Mouse (Mus musculus) splenic B cell, adult 2 months (primary cell): Measurements from ENCODE around the gene Wfdc18.

ENCODE experiments used
- DNase-seq: peaks from one replicate; pipeline ENCODE4 v3.0.0-alpha.2; 2011; ENCODE audit warnings: low read depth, low spot score
- H3K27me3 ChIP-seq: 2 replicates; pipeline ENCODE4 v1.6.1; 2012; ENCODE audit warnings: mild to moderate bottlenecking, low read length, moderate library complexity, mixed read lengths; ENCODE audit not compliant: control insufficient read depth, poor library complexity, insufficient read depth, severe bottlenecking
- H3K36me3 ChIP-seq: 2 replicates; pipeline ENCODE4 v1.6.1; 2012; ENCODE audit warnings: mild to moderate bottlenecking, low read length, moderate library complexity, mixed read lengths; ENCODE audit not compliant: control insufficient read depth, poor library complexity, insufficient read depth, severe bottlenecking

The Wfdc18 gene

DNA sequence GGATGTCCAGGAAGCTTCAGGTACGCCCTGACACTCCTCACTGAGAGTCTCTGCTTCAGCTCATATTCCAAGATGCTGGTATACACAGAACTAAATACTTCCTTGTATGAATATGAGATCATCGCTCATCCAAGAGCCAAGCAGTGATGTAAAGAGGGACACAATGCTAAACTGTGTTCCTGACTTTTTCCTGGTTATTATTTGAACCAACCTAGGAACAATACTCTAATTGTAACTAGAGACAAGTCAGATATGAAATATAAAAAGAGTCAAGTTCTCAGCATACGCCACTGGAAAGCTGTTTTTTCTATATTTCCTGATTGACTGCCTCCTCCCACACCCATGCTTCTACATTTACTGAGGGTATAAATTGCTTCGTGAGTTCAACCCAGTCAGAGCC, at the start of gene Wfdc18:
Gene Wfdc18, plus strand, starts transcription at position 301 of the 400 bp plus-strand sequence.
- H3K27me3 ChIP-seq: no peaks in the 10 kb centered on the region

DNA sequence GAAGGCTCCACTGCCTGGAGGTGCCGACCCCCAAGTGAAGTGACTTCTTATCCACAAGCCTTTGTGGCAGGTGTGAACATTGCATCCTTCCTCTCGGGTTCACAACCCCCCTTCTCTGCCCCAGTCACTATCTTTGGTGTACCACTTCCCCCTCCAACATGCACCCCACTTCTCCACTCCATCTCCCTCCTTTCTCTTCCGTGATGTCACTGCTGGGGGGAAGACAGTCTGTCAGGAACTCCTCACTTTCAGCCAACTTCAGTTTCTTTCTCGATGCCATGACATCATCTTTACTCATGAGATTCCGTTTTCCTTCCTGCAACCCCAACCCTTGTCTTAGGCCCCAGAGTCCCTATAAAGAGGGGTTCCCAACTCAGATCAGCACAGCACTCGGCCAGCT, 46.6 kb upstream of the Wfdc18 start, which contains the start of gene Ccl4:
Gene Ccl4, plus strand, starts transcription at position 381 of the 400 bp plus-strand sequence.
- Histone ChIP-seq H3K36me3 (no peaks in the 10 kb centered on the region), H3K27me3 (no peaks in the 10 kb centered on the region)
- DNase-seq: peak; percentile 67

More for the DNA sequence above, at the start of gene Wfdc18:
- DNase-seq: no peak
- no peaks in the 10 kb centered on the region for H3K36me3 ChIP-seq

DNA sequence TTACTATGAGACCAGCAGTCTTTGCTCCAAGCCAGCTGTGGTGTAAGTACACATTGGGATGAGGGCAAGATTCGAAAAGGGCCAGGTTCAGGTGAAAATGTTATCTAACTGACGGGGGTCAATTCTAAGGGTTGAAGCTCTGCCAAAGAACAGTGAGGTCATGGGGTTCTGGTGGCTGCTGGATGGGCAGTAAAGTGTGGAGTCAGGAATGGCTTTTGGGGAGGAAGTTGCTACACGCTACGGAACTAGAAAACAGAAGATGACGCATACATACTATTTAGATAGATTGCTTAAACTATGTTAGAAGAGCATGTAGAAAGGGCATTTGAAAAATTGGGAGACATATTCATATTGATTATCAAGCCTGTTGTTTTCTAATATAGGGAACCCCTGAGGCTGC, 45.3 kb upstream of the Wfdc18 start:
- DNase-seq: peak; percentile 11
- H3K36me3 ChIP-seq: no peaks in the 10 kb centered on the region
- no peaks in the 10 kb centered on the region for H3K27me3 ChIP-seq

DNA sequence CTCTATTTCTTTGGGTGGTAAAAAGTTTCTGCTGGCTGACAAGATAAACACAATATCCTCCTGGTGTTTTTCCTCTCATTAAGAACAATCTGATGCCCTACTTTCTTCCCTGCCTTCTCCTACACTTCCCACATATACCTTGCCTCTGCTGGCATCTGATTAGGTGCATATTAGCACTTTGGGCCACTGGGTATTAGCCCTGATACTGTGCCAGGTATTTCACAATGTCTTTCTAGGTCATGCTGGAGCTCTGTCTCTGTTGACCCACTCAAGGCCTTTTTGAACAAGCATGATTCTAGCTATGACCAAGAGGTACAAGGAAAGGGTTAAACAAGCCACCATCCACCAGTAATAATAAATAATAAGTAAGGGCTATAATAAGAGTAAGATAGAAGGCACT, 37.1 kb upstream of the Wfdc18 start:
- no peaks in the 10 kb centered on the region for H3K36me3 ChIP-seq
- no peak for DNase-seq
- no peaks in the 10 kb centered on the region for H3K27me3 ChIP-seq

DNA sequence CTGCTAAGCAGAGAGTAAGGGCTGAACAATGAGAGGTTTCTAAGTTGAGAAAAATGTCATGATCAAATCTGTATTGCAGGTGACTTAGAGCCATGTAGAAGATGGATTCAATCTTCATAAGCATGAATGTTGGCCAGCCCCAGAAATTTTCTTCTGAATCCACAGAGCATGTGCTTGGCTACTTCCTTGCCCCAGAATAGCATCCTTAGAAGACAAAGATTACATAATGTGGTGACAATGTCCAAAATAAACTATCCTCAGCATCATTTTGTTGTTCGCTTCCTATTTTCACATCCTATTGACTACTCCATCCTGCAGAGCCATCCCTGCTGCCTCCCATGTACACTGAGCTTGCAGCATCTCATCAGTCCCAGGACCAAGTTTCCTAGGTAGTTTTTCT, 33.1 kb upstream of the Wfdc18 start:
- DNase-seq: no peak
- Histone ChIP-seq H3K27me3 (no peaks in the 10 kb centered on the region), H3K36me3 (no peaks in the 10 kb centered on the region)

DNA sequence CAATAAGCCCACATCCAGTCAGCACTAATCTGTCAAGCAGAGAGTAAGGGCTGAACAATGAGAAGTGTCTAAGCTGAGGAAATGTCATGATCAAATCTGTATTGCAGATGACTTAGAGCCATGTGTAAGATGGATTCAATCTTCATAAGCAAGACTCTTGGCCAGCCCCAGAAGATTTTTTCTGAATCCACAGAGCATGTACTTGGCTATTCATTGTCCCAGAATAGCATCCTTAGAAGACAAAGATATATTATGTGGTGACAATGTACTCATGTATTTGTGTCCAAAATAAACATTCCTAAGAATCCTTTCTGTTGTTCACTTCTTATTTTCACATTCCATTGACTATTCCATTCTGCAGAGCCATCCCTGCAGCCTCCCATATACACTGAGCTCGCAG, 18.9 kb upstream of the Wfdc18 start:
- no peak for DNase-seq
- Histone ChIP-seq H3K36me3 (no peaks in the 10 kb centered on the region), H3K27me3 (no peaks in the 10 kb centered on the region)

DNA sequence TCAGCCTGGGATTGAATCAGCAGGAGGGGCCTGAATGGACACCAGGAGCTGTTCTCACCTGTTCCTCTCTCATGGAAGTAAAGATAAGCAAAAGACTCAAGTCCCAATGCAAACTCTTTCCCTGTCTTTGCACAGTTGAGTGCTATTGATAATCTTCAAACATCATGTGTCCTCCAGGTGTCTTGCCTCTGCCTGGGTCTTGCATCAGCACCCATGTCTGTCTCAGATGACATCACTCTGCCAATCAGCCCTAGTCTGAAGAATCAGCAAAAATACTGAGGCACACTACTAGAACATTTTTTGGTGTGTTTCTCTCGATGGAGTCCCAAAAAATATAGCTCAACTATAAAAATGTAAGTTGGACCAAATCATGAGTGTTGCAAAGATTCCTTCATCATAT, 16.8 kb upstream of the Wfdc18 start:
- no peaks in the 10 kb centered on the region for H3K36me3 ChIP-seq
- no peaks in the 10 kb centered on the region for H3K27me3 ChIP-seq
- DNase-seq: no peak

DNA sequence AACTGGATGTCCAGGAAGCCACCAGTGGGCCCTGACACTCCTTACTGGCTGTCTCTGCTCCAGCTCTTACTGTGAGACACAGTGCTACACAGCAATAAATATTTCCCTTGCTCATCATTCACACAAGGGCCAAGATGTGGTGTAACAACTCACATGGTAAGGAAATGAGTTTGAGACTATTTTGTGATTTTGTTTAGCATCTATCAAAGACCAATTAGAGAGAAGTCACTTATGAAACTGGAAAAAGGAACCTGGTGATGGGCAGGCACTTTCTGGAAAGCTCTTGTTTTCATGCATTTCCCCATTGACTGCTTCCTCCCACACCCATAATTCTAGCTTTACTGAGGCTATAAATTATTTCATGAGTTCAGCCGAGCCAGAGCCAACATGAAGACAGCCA, 5.1 kb upstream of the Wfdc18 start, which contains the start of gene Wfdc17:
Gene Wfdc17, plus strand, starts transcription at position 287 of the 400 bp plus-strand sequence.
- peak; percentile 68 for DNase-seq
- Histone ChIP-seq H3K27me3 (no peaks in the 10 kb centered on the region), H3K36me3 (no peaks in the 10 kb centered on the region)

DNA sequence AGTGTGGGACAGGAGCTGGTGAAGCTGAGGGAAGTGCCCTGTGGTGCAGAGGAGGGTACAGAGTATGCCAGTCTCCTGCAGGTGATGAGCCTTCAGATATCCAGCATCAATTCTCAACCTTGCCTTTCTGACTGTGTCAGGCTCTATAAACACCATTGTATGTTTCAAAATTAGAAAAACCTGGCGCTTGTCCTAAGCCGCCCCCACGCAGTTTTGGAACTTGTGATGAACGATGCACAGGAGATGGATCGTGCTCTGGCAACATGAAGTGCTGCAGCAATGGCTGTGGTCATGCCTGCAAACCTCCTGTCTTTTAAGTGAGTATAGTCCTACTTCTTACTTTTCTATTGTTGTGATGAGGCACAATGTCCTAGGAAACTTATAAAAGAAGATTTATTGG, 868 bp downstream of the Wfdc18 start:
- Histone ChIP-seq H3K27me3 (no peaks in the 10 kb centered on the region), H3K36me3 (no peaks in the 10 kb centered on the region)
- no peak for DNase-seq

DNA sequence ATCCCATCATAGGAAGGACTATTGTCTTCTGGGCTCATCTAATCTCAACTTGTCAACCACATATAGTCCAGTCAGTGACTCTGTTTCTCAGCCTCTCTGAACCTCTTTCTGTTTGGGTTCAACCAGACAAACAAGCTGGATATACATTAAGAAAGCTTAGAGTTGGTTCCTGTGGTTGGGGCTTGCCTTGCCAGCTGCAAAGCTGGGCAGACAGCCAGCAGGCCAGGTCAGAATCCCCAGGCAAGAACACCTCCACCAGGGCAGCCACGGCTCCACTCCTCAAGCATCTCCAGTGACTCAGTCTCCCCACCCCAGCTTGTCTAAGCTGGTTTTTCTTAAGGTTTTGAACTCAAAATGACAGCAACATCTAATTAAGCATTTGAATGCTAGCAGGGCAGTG, 3.9 kb downstream of the Wfdc18 start:
- no peak for DNase-seq
- H3K36me3 ChIP-seq: no peaks in the 10 kb centered on the region
- H3K27me3 ChIP-seq: no peaks in the 10 kb centered on the region

DNA sequence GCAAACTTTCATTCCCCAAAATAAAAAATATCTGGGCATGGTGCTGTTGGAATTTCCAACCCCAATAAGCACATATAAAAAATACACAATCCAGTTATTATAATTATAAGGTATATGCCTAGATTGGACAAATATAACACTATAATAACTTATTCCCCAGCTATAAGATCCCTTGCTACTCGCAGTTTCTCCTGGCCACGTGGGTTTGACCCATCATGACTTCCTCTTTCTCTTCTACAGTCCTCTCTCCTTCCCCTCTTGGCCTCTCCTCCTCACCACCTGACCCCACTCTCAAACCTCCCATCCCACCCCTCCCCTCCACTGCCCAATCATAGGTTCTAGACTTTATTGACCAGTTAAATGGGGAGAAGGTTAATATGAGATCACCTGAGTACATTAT, 5.1 kb downstream of the Wfdc18 start:
- no peaks in the 10 kb centered on the region for H3K27me3 ChIP-seq
- no peaks in the 10 kb centered on the region for H3K36me3 ChIP-seq
- peak; percentile 18 for DNase-seq

DNA sequence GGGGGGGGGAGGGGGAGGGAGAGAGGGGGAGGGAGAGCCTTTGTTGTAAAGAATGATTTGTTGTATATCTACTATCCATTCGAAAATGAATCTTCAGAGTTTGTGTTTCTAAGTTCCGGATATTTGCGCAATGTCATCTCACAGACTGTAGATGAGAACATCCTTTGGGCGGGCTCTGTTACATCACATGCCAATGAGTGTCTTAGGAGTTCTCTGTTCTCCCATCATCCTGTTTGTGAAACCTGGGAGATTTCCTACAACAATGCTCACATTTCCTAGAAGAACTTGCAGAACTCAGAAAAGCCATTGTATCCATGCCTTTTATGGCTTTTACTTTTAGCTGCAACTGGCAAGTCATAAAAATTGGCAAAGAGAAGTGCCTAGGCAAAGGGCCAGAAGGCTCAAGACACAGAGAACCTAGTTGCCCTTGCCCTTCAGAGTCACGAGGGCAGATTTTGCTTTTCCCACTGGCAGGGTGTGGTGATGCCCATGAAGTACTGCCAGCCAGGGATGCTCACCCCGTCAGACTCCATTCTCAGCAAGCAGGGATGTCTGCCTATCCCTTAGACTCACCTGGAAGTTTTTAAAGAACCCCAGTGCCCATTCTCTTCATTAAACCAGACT, 8.3 kb downstream of the Wfdc18 start:
- Histone ChIP-seq H3K27me3 (no peaks in the 10 kb centered on the region), H3K36me3 (no peaks in the 10 kb centered on the region)

DNA sequence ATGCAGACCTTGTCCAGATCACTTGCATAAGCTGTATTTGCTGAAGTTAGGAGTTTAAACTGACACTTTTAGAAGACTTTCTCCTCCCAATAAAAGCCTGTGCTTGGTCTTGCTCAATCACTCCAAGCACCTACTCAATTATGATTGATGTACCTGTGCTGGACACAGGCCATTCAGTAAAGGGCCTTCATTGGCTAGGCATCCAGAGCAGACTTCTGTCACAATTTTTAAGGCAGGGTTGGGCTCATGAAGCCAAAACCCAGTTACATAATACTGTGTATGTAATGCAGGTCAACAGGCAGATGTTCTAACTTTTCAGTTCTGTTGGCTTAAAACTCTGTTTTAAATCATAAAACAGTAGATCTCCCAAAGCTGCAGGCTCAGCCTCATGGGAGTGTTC, 12.0 kb downstream of the Wfdc18 start:
- H3K36me3 ChIP-seq: no peaks in the 10 kb centered on the region
- H3K27me3 ChIP-seq: no peaks in the 10 kb centered on the region
- DNase-seq: no peak

More for the DNA sequence above, 8.3 kb downstream of the Wfdc18 start:
- DNase-seq: no peak

DNA sequence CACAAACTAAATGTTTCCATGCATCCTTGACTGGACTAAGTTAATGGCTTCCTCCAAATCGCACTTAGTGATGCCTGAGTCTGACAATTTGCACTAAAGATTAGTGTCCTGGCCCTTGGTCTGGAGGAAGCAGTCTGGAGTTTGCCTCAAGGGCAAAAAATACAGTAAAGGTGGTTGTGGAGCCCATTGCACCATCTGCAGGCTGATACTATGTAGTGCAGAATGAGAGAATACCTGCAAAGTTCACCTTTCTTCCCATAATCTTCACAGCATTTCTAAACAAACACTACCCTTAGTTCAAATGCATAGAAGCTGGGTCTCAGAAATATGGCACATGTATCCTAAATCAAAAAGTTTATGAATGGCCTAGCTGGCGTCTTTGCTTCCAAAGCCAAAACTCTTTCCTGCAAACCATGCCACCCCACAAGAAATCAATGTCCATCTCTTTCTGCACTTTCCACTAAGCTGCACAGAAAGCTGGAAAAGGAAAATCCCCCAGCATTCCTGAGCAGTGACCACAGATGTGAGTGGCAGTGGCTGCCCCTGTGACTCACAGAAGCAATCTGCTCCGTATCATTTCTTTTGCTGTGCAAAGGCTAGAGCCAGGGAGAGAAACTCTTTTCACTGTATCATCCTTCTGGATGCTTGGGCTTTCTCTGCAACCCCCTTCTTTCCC, 20.1 kb downstream of the Wfdc18 start:
- Histone ChIP-seq H3K27me3 (no peaks in the 10 kb centered on the region), H3K36me3 (no peaks in the 10 kb centered on the region)
- DNase-seq: peak; percentile 69

DNA sequence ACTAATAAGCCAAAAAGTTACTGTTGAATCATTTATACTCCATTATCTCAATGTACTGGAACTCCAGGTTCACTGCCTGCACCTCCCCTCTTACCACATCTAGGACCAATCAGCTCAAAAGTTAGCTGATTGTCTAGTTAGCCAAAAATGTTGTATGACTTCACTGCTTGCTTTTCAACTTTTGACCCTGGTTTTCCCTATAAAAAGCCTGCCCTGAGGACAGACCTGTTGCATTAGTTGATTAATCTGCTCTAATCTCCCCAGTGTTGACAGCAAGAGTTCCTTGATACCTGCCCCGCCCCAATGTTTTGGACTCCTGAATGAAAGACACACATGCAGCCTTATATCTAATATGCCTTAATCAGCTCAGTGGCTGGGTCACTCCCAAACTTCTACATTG, 22.3 kb downstream of the Wfdc18 start:
- DNase-seq: no peak
- no peaks in the 10 kb centered on the region for H3K36me3 ChIP-seq

More for the DNA sequence above, 22.3 kb downstream of the Wfdc18 start:
- H3K27me3 ChIP-seq: no peaks in the 10 kb centered on the region
